Mouse (Mus musculus): ENCODE measurements around the gene Thada. TPM values are rescaled to one million over a fixed set of nuclear protein-coding genes. Genes with fewer than 3 reads are reported as not detected.

Thada gene
- polyA plus RNA-seq, 1 experiment from 2014 or later = 13.8 TPM

- no peak overlapping the region for H3K4me2 ChIP-seq (ENCODE audit: low read depth, low read length, severe bottlenecking)
- no peaks in the 10 kb centered on the region; the same call in 1 of the 2 replicates for H3K36me3 ChIP-seq (ENCODE audit: control insufficient read depth, insufficient read depth, low read length)
- no peak overlapping the region for H3K9ac ChIP-seq (ENCODE audit: low read length)
- H3K4me1 ChIP-seq (replicated peaks; ENCODE audit: control insufficient read depth, insufficient read depth, low read length) = peaks cover 14% of the 10 kb centered on the region
- no peak for DNase-seq (ENCODE audit: low spot score)
- H3K4me3 ChIP-seq (ENCODE audit: low read depth, low read length) = no peak overlapping the region
- no peaks in the 10 kb centered on the region for H3K9me3 ChIP-seq (ENCODE audit: control insufficient read depth, low read length)
- 40% methylated on average over 2 of the region's 2 CpGs for WGBS
- ATAC-seq (replicated peaks; ENCODE audit: low FRiP score) = no peak
- H3K27ac ChIP-seq (ENCODE audit: low read depth, low read length) = no peak overlapping the region
- H3K27me3 ChIP-seq (ENCODE audit: control insufficient read depth, insufficient read depth, low read length) = no peaks in the 10 kb centered on the region
Observed at GRCm38 (mm10) chr17:84363444-84363843, 102.6 kb downstream of the Thada start.

DNA sequence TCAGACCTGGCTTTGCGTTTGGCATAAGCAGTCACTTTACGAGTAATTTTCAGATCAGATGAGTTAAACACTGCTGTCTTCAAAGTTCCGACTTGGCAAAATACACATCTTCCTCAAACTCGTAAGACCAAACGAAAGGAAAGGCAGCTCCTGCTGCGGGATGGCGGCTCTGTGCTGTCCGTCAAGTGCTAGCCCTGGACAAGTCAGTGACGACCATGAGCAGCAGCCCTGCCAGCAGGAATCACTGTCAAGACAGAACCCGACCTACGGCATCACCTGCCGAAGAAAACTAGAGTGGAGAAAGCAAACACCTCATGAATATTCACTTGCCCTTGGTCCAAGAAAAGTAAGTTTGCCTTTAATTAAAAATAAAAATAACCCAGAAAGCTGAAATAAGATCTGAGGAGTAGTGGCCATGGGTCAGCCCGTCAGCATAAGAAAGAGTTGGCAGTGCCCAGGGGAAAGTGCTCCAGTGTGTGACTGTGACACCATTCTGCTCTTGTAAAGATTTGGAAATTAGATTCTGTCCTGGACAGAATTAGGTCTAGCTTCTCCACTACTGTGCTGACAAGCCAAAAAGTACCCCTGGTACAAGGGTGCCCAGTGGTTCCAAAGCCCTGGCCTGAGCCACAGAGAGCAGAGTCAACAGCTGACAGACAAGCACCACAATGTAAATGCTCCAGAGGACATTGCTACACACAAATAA is 103.3 kb downstream of the Thada start:
- Histone ChIP-seq H3K27ac (ENCODE audit: low read depth, low read length) (no peak overlapping the region), H3K4me2 (ENCODE audit: low read depth, low read length, severe bottlenecking) (no peak overlapping the region), H3K4me1 (replicated peaks; ENCODE audit: control insufficient read depth, insufficient read depth, low read length) (peaks cover 14% of the 10 kb centered on the region), H3K9ac (ENCODE audit: low read length) (no peak overlapping the region), H3K4me3 (ENCODE audit: low read depth, low read length) (no peak overlapping the region), H3K27me3 (ENCODE audit: control insufficient read depth, insufficient read depth, low read length) (no peaks in the 10 kb centered on the region), H3K9me3 (ENCODE audit: control insufficient read depth, low read length) (no peaks in the 10 kb centered on the region), H3K36me3 (ENCODE audit: control insufficient read depth, insufficient read depth, low read length) (no peaks in the 10 kb centered on the region; the same call in 1 of the 2 replicates)
- DNase-seq (ENCODE audit: low spot score) = no peak
- ATAC-seq (replicated peaks; ENCODE audit: low FRiP score) = no peak
- WGBS = 85% methylated on average over 13 of the region's 13 CpGs

DNA sequence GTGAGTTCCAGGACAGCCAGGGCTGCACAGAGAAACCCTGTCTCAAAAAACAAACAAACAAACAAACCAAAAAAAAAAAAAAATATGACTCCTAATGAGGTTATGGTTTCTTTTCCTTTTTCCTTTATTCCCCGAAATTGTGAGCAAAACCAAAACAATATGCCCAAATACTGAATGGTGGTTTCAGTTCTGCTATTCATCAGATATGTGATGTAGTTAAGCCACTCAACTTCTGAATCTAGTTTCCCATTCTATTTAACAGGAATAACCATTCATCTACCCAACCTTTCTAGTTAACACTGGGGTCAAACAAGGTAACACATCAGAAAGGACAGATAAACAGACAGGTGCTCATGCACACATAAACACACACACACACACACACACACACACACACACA is 105.0 kb downstream of the Thada start:
- ATAC-seq (replicated peaks; ENCODE audit: low FRiP score) = no peak
- Histone ChIP-seq H3K27ac (ENCODE audit: low read depth, low read length) (no peak overlapping the region), H3K27me3 (ENCODE audit: control insufficient read depth, insufficient read depth, low read length) (no peaks in the 10 kb centered on the region), H3K36me3 (ENCODE audit: control insufficient read depth, insufficient read depth, low read length) (no peaks in the 10 kb centered on the region; the same call in 1 of the 2 replicates), H3K4me2 (ENCODE audit: low read depth, low read length, severe bottlenecking) (no peak overlapping the region), H3K9ac (ENCODE audit: low read length) (no peak overlapping the region), H3K4me3 (ENCODE audit: low read depth, low read length) (no peak overlapping the region), H3K9me3 (ENCODE audit: control insufficient read depth, low read length) (no peaks in the 10 kb centered on the region), H3K4me1 (replicated peaks; ENCODE audit: control insufficient read depth, insufficient read depth, low read length) (peaks cover 12% of the 10 kb centered on the region)
- 83% methylated on average over 1 of the region's 1 CpGs for WGBS
- DNase-seq (ENCODE audit: low spot score) = no peak

DNA sequence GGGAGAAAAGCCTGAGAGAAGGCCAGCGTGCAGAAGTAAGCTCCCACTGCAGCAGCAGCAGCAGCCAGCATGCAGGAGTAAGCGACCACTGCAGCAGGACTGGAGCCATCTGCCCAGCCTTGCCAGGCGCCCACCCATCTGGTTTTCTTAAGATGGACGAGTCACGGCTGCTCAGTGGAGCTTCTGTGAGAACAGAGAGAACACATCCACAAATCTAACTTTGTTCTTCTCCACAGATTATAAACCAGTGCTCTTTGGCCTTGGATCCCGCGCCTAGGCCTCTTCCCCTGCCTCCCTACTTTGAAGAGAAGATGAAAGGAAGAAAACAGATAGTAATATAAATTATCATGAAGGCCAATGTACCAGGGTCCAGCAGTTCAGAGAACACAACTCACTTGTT is 106.2 kb downstream of the Thada start:
- 93% methylated on average over 7 of the region's 7 CpGs for WGBS

GRCm38 (mm10) chr17:84358951-84359644 is 106.9 kb downstream of the Thada start:
- no peak overlapping the region for H3K27ac ChIP-seq (ENCODE audit: low read depth, low read length)
- DNase-seq (ENCODE audit: low spot score) (no peak), ATAC-seq (replicated peaks; ENCODE audit: low FRiP score) (no peak)
- H3K4me3 ChIP-seq (ENCODE audit: low read depth, low read length) = no peak overlapping the region
- H3K4me2 ChIP-seq (ENCODE audit: low read depth, low read length, severe bottlenecking) = no peak overlapping the region
- 90% methylated on average over 10 of the region's 10 CpGs for WGBS
- no peak overlapping the region for H3K9ac ChIP-seq (ENCODE audit: low read length)
- H3K4me1 ChIP-seq (replicated peaks; ENCODE audit: control insufficient read depth, insufficient read depth, low read length) = no peaks in the 10 kb centered on the region; the same call in 1 of the 2 replicates
- H3K36me3 ChIP-seq (ENCODE audit: control insufficient read depth, insufficient read depth, low read length) = no peaks in the 10 kb centered on the region; the same call in 1 of the 2 replicates
- no peaks in the 10 kb centered on the region for H3K9me3 ChIP-seq (ENCODE audit: control insufficient read depth, low read length)
- H3K27me3 ChIP-seq (ENCODE audit: control insufficient read depth, insufficient read depth, low read length) = no peaks in the 10 kb centered on the region

More for the DNA sequence above, 106.2 kb downstream of the Thada start:
- H3K27me3 ChIP-seq (ENCODE audit: control insufficient read depth, insufficient read depth, low read length) = no peaks in the 10 kb centered on the region
- no peak for DNase-seq (ENCODE audit: low spot score)
- H3K4me3 ChIP-seq (ENCODE audit: low read depth, low read length) = no peak overlapping the region
- H3K36me3 ChIP-seq (ENCODE audit: control insufficient read depth, insufficient read depth, low read length) = no peaks in the 10 kb centered on the region; the same call in 1 of the 2 replicates
- H3K4me2 ChIP-seq (ENCODE audit: low read depth, low read length, severe bottlenecking) = no peak overlapping the region
- ATAC-seq (replicated peaks; ENCODE audit: low FRiP score) = no peak
- no peak overlapping the region for H3K9ac ChIP-seq (ENCODE audit: low read length)
- H3K9me3 ChIP-seq (ENCODE audit: control insufficient read depth, low read length) = no peaks in the 10 kb centered on the region
- no peak overlapping the region for H3K27ac ChIP-seq (ENCODE audit: low read depth, low read length)
- peaks cover 5% of the 10 kb centered on the region for H3K4me1 ChIP-seq (replicated peaks; ENCODE audit: control insufficient read depth, insufficient read depth, low read length)

DNA sequence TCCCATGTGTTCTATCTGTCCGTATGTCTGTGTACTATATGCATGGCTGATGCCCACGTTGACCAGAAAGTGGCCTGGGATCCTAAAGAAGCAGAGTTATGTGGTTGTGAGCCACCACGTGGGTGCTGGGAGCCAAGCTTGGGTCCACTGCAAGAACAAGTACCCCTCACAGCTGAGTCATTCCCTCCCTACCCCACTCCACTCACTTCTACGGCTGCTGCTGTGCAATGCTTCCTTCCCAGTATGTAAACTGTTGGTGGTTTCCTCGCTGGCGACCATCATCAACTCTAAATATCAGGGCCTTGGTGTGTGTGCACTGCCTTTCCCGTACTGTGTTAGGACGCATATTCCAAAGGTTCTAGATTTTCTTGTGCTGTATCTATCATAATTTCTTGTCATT is 108.2 kb downstream of the Thada start:
- Histone ChIP-seq H3K36me3 (ENCODE audit: control insufficient read depth, insufficient read depth, low read length) (no peaks in the 10 kb centered on the region; the same call in 1 of the 2 replicates), H3K4me2 (ENCODE audit: low read depth, low read length, severe bottlenecking) (no peak overlapping the region), H3K27ac (ENCODE audit: low read depth, low read length) (no peak overlapping the region), H3K4me1 (replicated peaks; ENCODE audit: control insufficient read depth, insufficient read depth, low read length) (no peaks in the 10 kb centered on the region), H3K9ac (ENCODE audit: low read length) (no peak overlapping the region), H3K27me3 (ENCODE audit: control insufficient read depth, insufficient read depth, low read length) (no peaks in the 10 kb centered on the region), H3K4me3 (ENCODE audit: low read depth, low read length) (no peak overlapping the region), H3K9me3 (ENCODE audit: control insufficient read depth, low read length) (no peaks in the 10 kb centered on the region)
- DNase-seq (ENCODE audit: low spot score) (no peak), ATAC-seq (replicated peaks; ENCODE audit: low FRiP score) (no peak)
- WGBS = 94% methylated on average over 8 of the region's 8 CpGs

- H3K9me3 ChIP-seq (ENCODE audit: control insufficient read depth, low read length) = no peaks in the 10 kb centered on the region
- H3K4me3 ChIP-seq (ENCODE audit: low read depth, low read length) = no peak overlapping the region
- H3K4me2 ChIP-seq (ENCODE audit: low read depth, low read length, severe bottlenecking) = no peak overlapping the region
- no peaks in the 10 kb centered on the region for H3K36me3 ChIP-seq (ENCODE audit: control insufficient read depth, insufficient read depth, low read length)
- DNase-seq (ENCODE audit: low spot score) = no peak
- no peak overlapping the region for H3K9ac ChIP-seq (ENCODE audit: low read length)
- ATAC-seq (replicated peaks; ENCODE audit: low FRiP score) = no peak
- H3K4me1 ChIP-seq (replicated peaks; ENCODE audit: control insufficient read depth, insufficient read depth, low read length) = no peaks in the 10 kb centered on the region
- H3K27me3 ChIP-seq (ENCODE audit: control insufficient read depth, insufficient read depth, low read length) = no peaks in the 10 kb centered on the region
- WGBS = 84% methylated on average over 8 of the region's 8 CpGs
- H3K27ac ChIP-seq (ENCODE audit: low read depth, low read length) = no peak overlapping the region
Observed at GRCm38 (mm10) chr17:84356056-84356887, 109.7 kb downstream of the Thada start.

- 89% methylated on average over 3 of the region's 3 CpGs for WGBS
- H3K27ac ChIP-seq (ENCODE audit: low read depth, low read length) = no peak overlapping the region
- H3K9me3 ChIP-seq (ENCODE audit: control insufficient read depth, low read length) = no peaks in the 10 kb centered on the region
- no peak overlapping the region for H3K9ac ChIP-seq (ENCODE audit: low read length)
- no peak for DNase-seq (ENCODE audit: low spot score)
- H3K4me3 ChIP-seq (ENCODE audit: low read depth, low read length) = no peak overlapping the region
- H3K36me3 ChIP-seq (ENCODE audit: control insufficient read depth, insufficient read depth, low read length) = no peaks in the 10 kb centered on the region
- H3K27me3 ChIP-seq (ENCODE audit: control insufficient read depth, insufficient read depth, low read length) = no peaks in the 10 kb centered on the region
- H3K4me1 ChIP-seq (replicated peaks; ENCODE audit: control insufficient read depth, insufficient read depth, low read length) = 0 out of 2 replicates have a peak, but pooled peaks cover 2% of the 10 kb centered on the region
- H3K4me2 ChIP-seq (ENCODE audit: low read depth, low read length, severe bottlenecking) = no peak overlapping the region
- no peak for ATAC-seq (replicated peaks; ENCODE audit: low FRiP score)
Observed at GRCm38 (mm10) chr17:84355006-84355405, 111.0 kb downstream of the Thada start.
